Mouse (Mus musculus) spleen, adult 2 months (tissue): ENCODE measurements at regions not wholly inside any gene's neighbourhood (a gene's known extent, or its start where the extent isn't known, plus 50 kb on each side); places are given as distances from the start of the nearest gene placed in this dataset.

ENCODE experiments used
- DNase-seq, 2 experiments: peaks; one replicate each; pipeline versions ENCODE4 v3.0.0 to v3.0.0-alpha.2; 2012 to 2021; ENCODE audit warnings: low spot score in 2 of 2, low read depth in 1 of 2
- H3K27ac ChIP-seq: fragments of 200-500 bp; 2 replicates; pipeline ENCODE4 v1.5.1; 2012; ENCODE audit warnings: low read length, inconsistent platforms; ENCODE audit not compliant: insufficient read depth
- H3K27me3 ChIP-seq: fragments of 200-500 bp; 2 replicates; pipeline ENCODE4 v1.6.1; 2012; ENCODE audit warnings: mild to moderate bottlenecking, moderate library complexity, low read length, inconsistent platforms; ENCODE audit not compliant: control insufficient read depth, insufficient read depth
- H3K36me3 ChIP-seq: fragments of 200-500 bp; 2 replicates; pipeline ENCODE4 v1.6.1; 2012; ENCODE audit warnings: mild to moderate bottlenecking, low read length, inconsistent platforms; ENCODE audit not compliant: control insufficient read depth, insufficient read depth
- H3K4me1 ChIP-seq: fragments of 200-500 bp; 2 replicates; pipeline ENCODE4 v1.6.1; 2011; ENCODE audit warnings: inconsistent platforms; ENCODE audit not compliant: control insufficient read depth, insufficient read depth, insufficient read length
- H3K4me3 ChIP-seq: fragments of 200-500 bp; 2 replicates; pipeline ENCODE4 v1.5.1; 2011; ENCODE audit warnings: mild to moderate bottlenecking, inconsistent platforms; ENCODE audit not compliant: insufficient read depth, insufficient read length; ENCODE audit errors: extremely low read depth
- CTCF ChIP-seq: fragments of 200-500 bp; IDR thresholded peaks from 2 replicates; pipeline ENCODE4 v1.5.1; 2011; ENCODE audit warnings: mild to moderate bottlenecking, inconsistent platforms; ENCODE audit not compliant: insufficient read depth, insufficient read length, insufficient replicate concordance; ENCODE audit errors: extremely low read depth
- POLR2A ChIP-seq: fragments of 200-500 bp; IDR thresholded peaks from 2 replicates; pipeline ENCODE4 v1.6.1; 2011; ENCODE audit warnings: low read depth, low read length, inconsistent platforms
- WGBS: fragments of 180-500 bp; shearing (Covaris S2); methylation state at CpG from one replicate; pipeline ENCODE4 v1.1.7; 2018; 5-methylcytosine and 5-hydroxymethylcytosine counted together

- Histone ChIP-seq H3K4me3 (no peak overlapping the region), H3K36me3 (no peaks in the 10 kb centered on the region), H3K27me3 (no peaks in the 10 kb centered on the region), H3K4me1 (no peaks in the 10 kb centered on the region), H3K27ac (no peak overlapping the region)
- 93% methylated on average over 7 of the region's 7 CpGs for WGBS
- no peak for DNase-seq
- TF ChIP-seq POLR2A (no peak), CTCF (no peak)
Observed at GRCm38 (mm10) chr2:144189756-144190155, 80.7 kb upstream of the Mgme1 start.

- no peak for DNase-seq
- Histone ChIP-seq H3K4me3 (no peak overlapping the region), H3K27me3 (no peaks in the 10 kb centered on the region), H3K27ac (no peak overlapping the region), H3K36me3 (no peaks in the 10 kb centered on the region), H3K4me1 (no peaks in the 10 kb centered on the region)
- WGBS = 93% methylated on average over 9 of the region's 9 CpGs
- no peak for TF ChIP-seq POLR2A
- TF ChIP-seq CTCF = no peak
Observed at GRCm38 (mm10) chr2:144191018-144191417, 79.4 kb upstream of the Mgme1 start.

GRCm38 (mm10) chr2:144191707-144192106 is 78.8 kb upstream of the Mgme1 start:
- H3K27ac ChIP-seq = no peak overlapping the region
- no peaks in the 10 kb centered on the region for H3K36me3 ChIP-seq
- DNase-seq = no peak
- WGBS = 85% methylated on average over 4 of the region's 4 CpGs
- H3K4me3 ChIP-seq = no peak overlapping the region
- no peaks in the 10 kb centered on the region for H3K27me3 ChIP-seq
- TF ChIP-seq POLR2A (no peak), CTCF (no peak)
- no peaks in the 10 kb centered on the region for H3K4me1 ChIP-seq

GRCm38 (mm10) chr2:144192428-144192827 is 78.0 kb upstream of the Mgme1 start:
- 96% methylated on average over 8 of the region's 8 CpGs for WGBS
- TF ChIP-seq CTCF = no peak
- no peak for TF ChIP-seq POLR2A
- H3K27me3 ChIP-seq = no peaks in the 10 kb centered on the region
- no peak for DNase-seq
- no peak overlapping the region for H3K27ac ChIP-seq
- H3K4me3 ChIP-seq = no peak overlapping the region
- H3K36me3 ChIP-seq = no peaks in the 10 kb centered on the region
- no peaks in the 10 kb centered on the region for H3K4me1 ChIP-seq

- Histone ChIP-seq H3K4me3 (no peak overlapping the region), H3K27me3 (no peaks in the 10 kb centered on the region), H3K36me3 (no peaks in the 10 kb centered on the region), H3K27ac (no peak overlapping the region), H3K4me1 (no peaks in the 10 kb centered on the region)
- no peak for DNase-seq
- TF ChIP-seq POLR2A = no peak
- no peak for TF ChIP-seq CTCF
- WGBS = 89% methylated on average over 14 of the region's 14 CpGs
Observed at GRCm38 (mm10) chr2:144195851-144196250, 74.6 kb upstream of the Mgme1 start.

DNA sequence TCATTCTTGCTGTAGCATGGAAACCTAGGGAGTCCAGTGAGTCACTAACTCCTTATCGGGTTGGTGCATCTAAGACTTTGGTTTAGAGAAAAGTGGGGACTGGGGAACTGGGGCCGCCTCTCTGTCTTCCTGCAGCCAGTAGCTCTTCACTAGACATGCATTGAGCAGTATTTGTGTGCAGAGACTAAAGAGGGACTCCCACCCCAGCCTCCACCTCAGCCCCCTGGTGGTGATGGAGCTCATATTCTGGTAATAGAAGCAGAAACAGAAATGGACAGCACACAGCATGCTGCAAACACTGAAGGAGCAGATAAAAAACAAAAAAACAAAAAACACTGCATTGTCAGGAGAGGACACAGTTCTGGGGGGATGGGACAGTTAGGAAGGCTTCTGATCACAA is 73.3 kb upstream of the Mgme1 start:
- H3K36me3 ChIP-seq = no peaks in the 10 kb centered on the region
- no peaks in the 10 kb centered on the region for H3K4me1 ChIP-seq
- WGBS = 71% methylated on average over 2 of the region's 2 CpGs
- no peak overlapping the region for H3K4me3 ChIP-seq
- no peak for TF ChIP-seq POLR2A
- no peak for TF ChIP-seq CTCF
- DNase-seq = peak in 1 of 2 experiments; percentile 43
- H3K27ac ChIP-seq = no peak overlapping the region
- no peaks in the 10 kb centered on the region for H3K27me3 ChIP-seq

DNA sequence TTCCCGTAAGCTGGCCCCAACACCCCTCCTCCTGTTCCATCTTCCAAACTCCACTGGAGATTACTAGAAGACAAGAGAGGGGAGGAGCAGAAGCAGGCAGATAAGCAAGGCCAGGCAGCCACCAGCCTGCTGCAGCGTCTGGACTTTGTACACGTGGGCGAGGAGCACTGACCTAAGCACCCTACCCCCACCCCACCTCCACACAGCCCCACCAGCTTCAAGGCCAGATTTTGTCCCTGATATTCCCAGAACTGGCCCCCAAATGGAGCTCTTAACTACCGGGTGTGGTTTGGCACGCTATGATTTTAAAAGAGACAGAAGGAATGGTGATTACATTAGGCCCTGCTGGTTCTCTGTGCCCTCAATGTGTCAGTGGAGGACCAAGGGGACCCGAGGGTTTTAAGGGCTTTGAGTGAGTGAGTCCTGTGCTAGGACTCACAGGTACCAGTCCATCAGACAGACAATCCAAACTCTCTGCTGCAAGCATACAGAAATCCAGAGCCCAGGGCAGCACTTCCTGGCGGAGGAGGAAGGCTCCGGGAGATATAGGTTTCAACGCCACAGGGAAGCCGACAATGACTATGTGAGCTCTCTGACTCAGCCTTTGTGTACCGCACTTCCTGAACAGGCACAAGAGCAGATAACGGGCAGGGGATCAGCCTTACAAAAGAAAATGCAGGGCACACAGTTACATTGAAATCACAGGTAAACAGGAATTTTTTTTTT is 72.0 kb upstream of the Mgme1 start:
- 44% methylated on average over 13 of the region's 13 CpGs for WGBS

More for the DNA sequence above, 72.0 kb upstream of the Mgme1 start:
- no peak overlapping the region for H3K4me3 ChIP-seq
- no peak for DNase-seq
- no peaks in the 10 kb centered on the region for H3K27me3 ChIP-seq
- no peak overlapping the region for H3K27ac ChIP-seq
- H3K4me1 ChIP-seq = no peaks in the 10 kb centered on the region
- no peaks in the 10 kb centered on the region for H3K36me3 ChIP-seq
- TF ChIP-seq POLR2A = no peak
- TF ChIP-seq CTCF = no peak
